Mouse (Mus musculus): Measurements from ENCODE around the gene Lrrc4b.

The Lrrc4b gene

DNA sequence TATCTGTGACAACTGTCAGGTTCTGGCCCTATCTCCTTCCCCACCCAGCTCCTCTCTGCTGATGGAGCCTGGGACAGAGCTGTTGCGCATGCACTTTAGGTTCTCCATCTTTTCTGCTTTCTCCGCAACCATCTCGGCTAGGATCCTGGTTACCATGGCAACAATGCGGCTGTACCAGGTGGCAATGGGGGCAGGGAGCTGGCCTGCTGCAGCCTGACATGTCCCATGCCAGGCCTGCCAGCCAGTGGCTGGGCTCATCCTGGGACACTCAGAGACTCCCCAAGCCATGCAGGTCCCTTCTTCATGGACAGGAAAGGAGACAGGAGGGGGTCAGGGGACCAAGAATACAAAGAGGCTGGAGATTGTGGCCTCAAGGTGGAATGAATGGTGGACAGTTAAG lies 35.7 kb downstream of the Lrrc4b start:
- DNase-seq (ENCODE audit: low read depth, low spot score), result no peak

DNA sequence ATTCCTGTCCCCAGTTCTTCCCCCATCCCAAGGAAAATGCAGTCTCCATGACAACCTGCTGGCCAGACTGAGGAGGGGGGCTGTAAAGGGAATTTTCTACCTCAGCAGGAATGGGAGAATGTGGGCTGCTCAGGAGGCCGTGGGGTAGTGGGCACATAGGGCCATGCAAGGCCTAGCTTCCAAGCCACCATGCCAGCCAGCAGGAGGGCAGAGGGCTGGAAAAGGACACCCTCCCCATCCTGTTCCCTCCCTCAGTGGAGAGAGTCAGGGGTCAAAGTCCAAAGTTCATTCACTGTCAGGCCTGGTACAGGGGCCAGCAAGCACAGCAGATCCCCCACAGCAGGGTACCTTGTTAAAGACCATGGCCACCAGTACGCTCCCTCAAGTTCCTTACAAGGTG lies 36.3 kb downstream of the Lrrc4b start, which contains the start of gene Aspdh:
TSS of gene Aspdh (plus strand) at position 281 of the 400 bp plus-strand sequence.
- DNase-seq (ENCODE audit: low read depth, low spot score), result no peak

- DNase-seq (ENCODE audit: low read depth, low spot score), result no peak
Measured at GRCm38 (mm10) chr7:44466006-44466887, 37.4 kb downstream of the Lrrc4b start.

GRCm38 (mm10) chr7:44466888-44467311 lies 38.1 kb downstream of the Lrrc4b start:
- no peak for DNase-seq (ENCODE audit: low read depth, low spot score)

DNA sequence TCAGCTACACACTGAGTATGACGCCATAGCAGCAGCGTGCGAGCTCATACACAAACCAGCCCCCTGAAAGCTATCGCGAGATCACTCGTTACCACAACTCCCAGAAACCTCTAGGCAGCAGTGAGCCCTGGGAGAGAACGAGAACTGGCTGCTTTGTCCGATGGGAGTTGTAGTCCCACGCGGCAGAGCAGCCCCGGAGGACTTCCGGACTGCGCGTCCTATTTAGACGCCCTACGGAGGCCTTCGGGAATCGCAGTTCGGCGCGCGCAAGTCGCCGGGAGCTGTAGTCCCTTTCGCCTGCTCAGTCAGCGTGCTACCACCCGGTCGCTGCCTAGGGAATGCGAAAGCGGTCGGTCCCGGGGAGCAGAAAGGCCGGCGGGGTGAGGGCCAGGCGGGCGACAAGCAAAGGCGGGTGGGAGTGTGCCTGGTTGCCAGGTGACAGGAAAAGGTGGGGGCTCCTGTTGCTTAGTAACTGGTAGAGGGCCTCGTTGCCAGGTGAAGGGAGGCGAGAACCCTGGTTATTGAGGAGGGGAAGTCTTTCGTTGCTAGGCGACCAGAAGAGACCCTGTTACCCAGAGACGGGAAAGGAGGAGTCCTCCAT lies 39.1 kb downstream of the Lrrc4b start, which contains the start of gene Josd2:
TSS of gene Josd2 (plus strand) at position 170 of the 601 bp plus-strand sequence.
- peak; percentile 92 for DNase-seq (ENCODE audit: low read depth, low spot score)

GRCm38 (mm10) chr7:44468644-44469285 lies 39.9 kb downstream of the Lrrc4b start:
- DNase-seq (ENCODE audit: low read depth, low spot score), result no peak

DNA sequence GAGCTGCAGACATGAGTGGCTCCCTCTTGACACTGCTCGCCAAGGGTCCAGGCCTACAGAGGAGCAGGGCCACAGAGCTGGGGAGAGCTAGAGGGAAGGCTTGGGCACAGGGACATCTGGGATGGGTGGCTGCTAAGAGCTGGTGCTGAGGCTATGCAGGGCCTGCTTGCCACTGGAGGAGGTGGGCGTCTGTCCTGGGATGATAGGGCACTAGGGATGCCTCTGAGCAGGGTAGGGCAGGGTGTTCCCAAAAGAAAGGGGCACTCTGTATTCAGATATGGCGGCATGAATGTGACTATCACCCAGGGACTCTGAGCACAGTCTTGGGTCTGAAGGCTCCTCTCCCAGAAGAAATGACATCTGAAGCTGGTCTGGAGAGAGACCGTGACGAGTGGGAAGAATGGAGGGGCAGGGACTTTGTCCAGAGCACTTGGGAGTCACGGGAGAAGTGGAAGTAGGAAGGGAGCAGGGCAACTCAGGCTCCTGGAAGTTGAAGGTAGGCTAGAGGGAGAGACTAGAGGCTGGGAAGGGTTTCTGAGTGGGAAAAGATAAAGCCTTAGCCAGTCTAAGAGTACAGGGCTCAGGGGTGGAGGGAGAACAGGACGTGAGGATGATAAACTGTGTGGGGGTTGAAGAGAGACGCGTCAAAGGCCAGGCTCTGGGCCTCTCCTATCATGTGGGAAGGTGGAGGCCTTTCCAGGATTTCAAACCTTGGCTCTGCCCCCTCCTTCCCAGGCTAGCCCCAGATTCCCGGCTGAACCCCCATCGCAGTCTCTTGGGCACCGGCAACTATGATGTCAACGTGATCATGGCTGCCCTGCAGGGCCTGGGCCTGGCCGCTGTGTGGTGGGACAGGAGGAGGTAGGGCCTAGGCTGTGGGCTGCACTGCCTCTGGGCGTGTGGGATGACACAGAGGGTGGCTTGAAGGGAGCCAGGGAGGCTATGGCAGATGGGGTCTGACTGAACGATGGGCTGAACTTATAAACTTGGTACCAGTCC lies 41.2 kb downstream of the Lrrc4b start:
- no peak for DNase-seq (ENCODE audit: low read depth, low spot score)

DNA sequence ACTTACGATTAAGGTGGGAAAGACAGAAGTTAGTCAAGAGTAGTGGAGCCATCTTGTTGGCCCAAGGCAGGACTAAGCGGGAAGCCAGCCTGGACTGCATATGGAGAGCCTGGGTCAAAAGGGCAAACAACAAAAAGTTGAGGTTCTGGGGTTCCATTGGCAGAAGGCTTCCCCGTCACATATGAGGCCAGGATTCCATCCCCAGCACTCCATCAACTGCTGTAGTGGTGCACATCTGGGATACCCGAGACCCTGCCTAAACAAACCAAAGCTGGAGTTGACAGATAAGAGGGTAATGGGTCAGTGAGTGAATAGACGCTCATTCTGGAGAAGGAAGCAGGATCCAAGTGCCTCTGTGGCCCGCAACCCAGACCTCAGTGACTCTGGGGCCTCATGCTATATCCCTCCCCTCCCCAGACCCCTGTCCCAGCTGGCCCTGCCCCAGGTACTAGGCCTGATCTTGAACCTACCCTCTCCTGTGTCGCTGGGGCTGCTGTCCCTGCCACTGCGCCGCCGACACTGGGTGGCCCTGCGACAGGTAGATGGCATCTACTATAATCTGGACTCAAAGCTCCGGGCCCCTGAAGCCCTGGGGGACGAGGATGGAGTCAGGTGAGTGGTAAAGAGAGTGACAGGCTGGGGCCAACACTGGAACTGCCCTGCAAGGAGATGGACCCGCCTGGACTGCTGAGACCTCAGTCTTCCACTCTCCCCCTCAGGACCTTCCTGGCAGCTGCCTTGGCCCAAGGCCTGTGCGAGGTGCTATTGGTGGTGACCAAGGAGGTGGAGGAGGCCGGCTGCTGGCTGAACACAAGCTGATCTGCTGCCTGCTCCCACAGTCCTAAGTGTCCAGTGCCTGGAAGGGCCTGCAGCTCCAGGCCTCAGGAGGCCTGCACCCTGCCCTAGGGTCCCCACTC lies 42.1 kb downstream of the Lrrc4b start:
- no peak for DNase-seq (ENCODE audit: low read depth, low spot score)

DNA sequence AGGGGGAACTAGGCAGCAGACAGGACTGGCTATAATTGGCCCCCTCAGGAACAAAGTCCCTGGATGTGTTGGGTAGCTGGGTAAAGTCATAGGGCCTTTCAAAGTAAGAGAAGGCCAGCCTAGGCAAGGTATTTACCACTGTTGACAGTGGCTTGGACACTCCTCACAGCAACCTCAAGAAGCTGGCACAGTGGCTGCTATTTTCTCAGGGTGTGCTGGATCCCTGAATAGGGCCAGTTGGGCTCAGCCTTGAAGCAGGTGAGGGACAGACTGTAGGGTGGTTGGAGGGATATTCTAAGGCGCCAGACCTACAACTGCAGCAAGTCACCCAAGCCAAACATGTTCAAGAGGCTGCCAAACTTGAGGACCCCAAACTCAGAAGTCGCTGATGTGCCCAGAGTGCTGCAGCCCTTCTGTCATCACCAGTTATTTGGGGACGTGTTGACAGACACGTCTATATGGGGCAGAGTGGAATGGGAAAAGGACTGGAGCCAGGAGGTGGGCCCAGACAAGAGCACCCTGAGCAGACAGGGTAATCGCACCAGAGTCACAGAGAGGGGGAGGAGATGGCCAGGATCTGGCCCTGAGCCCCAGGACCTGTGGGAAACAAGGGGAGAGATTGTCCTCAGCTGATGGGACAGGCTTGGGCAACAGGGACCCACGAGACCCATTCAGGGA lies 43.2 kb downstream of the Lrrc4b start:
- DNase-seq (ENCODE audit: low read depth, low spot score), result no peak

DNA sequence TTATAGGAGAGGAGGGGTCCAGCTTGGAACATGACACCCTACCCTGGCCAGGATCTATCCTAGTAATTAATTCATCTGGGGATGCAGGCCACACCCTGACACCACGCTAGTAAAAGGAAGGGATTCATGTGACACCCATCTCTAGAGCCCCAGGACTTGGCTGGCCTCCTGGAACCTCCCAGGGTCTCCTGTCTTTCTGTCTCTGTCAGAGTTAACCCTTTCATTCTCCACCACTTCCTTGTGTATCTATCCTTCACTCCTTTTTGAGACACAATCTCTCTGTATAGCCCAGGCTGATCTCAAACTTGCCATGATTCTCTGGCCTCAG lies 43.7 kb downstream of the Lrrc4b start:
- no peak for DNase-seq (ENCODE audit: low read depth, low spot score)

GRCm38 (mm10) chr7:44472961-44473646 lies 44.3 kb downstream of the Lrrc4b start:
- no peak for DNase-seq (ENCODE audit: low read depth, low spot score)

GRCm38 (mm10) chr7:44474419-44474818 lies 45.6 kb downstream of the Lrrc4b start:
- no peak for DNase-seq (ENCODE audit: low read depth, low spot score)

DNA sequence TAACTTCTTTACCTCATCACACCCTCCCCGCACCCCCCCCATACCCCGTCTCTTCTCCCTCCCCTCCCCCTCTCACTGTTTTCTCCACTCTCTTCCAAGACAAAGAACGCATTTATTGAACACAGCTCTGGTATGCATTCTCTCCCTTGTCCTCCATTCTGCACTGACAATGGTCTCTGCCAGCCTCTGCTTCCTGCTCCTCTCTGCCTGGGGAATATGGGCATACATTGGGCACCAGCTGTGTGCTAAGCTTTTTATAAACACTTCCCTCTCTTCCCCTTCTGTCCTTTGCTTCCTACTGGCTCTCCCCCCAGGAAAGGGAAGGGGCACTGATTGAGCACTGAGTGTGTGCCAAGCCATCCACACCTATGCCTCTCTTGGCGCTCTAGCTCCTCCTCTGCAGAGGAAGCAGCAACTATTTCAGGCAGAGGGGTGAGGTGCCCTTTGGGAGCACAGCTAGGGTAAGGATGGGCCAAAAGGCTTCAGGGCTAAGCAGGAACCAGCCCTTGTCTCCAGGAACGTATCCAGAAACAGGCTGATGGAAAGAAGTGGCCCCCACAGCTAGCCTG lies 46.3 kb downstream of the Lrrc4b start:
- DNase-seq (ENCODE audit: low read depth, low spot score), result no peak

DNA sequence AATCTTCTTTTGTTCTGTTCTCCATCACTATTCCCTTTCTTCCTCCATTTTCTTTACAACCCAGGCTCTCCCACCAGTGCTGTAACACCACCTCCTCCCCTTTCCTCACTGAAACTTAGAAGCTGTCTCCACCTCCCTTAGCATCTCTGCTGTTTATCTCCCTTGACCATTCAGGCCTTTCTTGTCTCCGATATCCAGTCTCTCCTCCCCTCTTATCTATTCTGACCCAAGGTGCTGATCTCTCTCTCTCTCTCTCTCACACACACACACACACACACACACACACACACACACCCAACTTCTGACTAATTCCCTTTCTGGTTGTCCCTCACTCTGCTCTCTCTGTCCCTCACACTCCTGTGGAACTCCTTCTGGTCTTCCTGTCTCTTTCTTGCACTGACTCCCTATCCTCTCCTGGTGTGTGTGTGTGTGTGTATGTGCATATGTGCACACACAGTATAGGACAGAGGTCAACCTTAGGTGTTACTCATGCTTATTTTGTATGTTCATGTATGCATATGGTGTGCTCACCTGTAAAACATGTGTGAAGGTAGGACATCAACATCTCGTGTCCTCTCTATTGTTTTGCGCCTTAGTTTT lies 54.1 kb downstream of the Lrrc4b start:
- no peak for DNase-seq (ENCODE audit: low read depth, low spot score)

DNA sequence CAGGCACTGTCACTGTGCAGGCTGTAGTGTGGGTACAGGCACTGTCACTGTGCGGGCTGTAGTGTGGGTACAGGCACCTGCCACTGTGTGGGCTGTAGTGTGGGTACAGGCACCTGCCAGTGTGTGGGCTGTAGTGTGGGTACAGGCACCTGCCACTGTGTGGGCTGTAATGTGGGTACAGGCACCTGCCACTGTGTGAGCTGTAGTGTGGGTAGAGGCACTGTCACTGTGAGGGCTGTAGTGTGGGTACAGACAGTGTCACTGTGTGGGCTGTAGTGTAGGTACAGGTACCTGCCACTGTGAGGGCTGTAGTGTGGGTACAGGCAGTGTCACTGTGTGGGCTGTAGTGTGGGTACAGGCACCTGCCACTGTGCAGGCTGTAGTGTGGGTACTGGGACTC lies 55.3 kb downstream of the Lrrc4b start:
- no peak for DNase-seq (ENCODE audit: low read depth, low spot score)

GRCm38 (mm10) chr7:44484841-44485571 lies 56.2 kb downstream of the Lrrc4b start:
- DNase-seq (ENCODE audit: low read depth, low spot score), result peak; percentile 77

- DNase-seq (ENCODE audit: low read depth, low spot score), result no peak
Measured at GRCm38 (mm10) chr7:44485572-44486195, 56.9 kb downstream of the Lrrc4b start.

Data from retina, postnatal 7 days (tissue).